Mouse (Mus musculus) gastrocnemius, adult 8-10 months (tissue): Measurements from ENCODE around the gene Pld3. TPM values are rescaled to one million over a fixed set of nuclear protein-coding genes. Genes with fewer than 3 reads are reported as not detected.

Source experiments
- DNase-seq, 2 experiments: peaks; one replicate each; pipeline ENCODE4 v3.0.0; 2022; ENCODE audit warnings: low spot score in 2 of 2
- total RNA-seq, 4 experiments: library from RNA; stranded (reverse); gene quantifications; 2 replicates each; pipeline ENCODE4 v1.2.4; 2022

Pld3 gene
- 10 to 100 TPM; 14.0 to 15.3 (median 14.9) TPM for total RNA-seq

- peak; percentile 93 to 97 for DNase-seq
These were observed at the start of gene Pld3, which contains the start of gene 2310022A10Rik for GRCm38 (mm10) chr7:27552931-27553513. Pld3 (minus strand) TSS chr7:27553218. 2310022A10Rik (plus strand) TSS chr7:27553233.

- DNase-seq: no peak
These were observed 49.1 kb upstream of the Pld3 start for GRCm38 (mm10) chr7:27602161-27602560.

- no peak for DNase-seq
These were observed 48.6 kb upstream of the Pld3 start for GRCm38 (mm10) chr7:27601628-27602027.

GRCm38 (mm10) chr7:27598053-27598452 is 45.0 kb upstream of the Pld3 start:
- DNase-seq: no peak

- peak in 1 of 2 experiments; percentile 40 for DNase-seq
These were observed 43.8 kb upstream of the Pld3 start for GRCm38 (mm10) chr7:27596586-27597503.

GRCm38 (mm10) chr7:27592934-27593645 is 40.1 kb upstream of the Pld3 start:
- no peak for DNase-seq

- DNase-seq: no peak
These were observed 39.4 kb upstream of the Pld3 start for GRCm38 (mm10) chr7:27592217-27592929.

GRCm38 (mm10) chr7:27591266-27592216 is 38.5 kb upstream of the Pld3 start, which contains the start of gene Akt2:
Akt2 (plus strand) TSS chr7:27591552.
- DNase-seq: peak; percentile 82 to 92

GRCm38 (mm10) chr7:27590566-27591213 is 37.7 kb upstream of the Pld3 start:
- no peak for DNase-seq

- no peak for DNase-seq
These were observed 37.1 kb upstream of the Pld3 start for GRCm38 (mm10) chr7:27590088-27590487.

- no peak for DNase-seq
These were observed 34.7 kb upstream of the Pld3 start for GRCm38 (mm10) chr7:27587741-27588140.

- DNase-seq: no peak
These were observed 33.8 kb upstream of the Pld3 start for GRCm38 (mm10) chr7:27586861-27587260.

GRCm38 (mm10) chr7:27580380-27581174 is 27.6 kb upstream of the Pld3 start:
- DNase-seq: no peak

- DNase-seq: no peak
These were observed 25.4 kb upstream of the Pld3 start for GRCm38 (mm10) chr7:27578465-27578864.

- no peak for DNase-seq
These were observed 24.6 kb upstream of the Pld3 start for GRCm38 (mm10) chr7:27577589-27577988.

GRCm38 (mm10) chr7:27576914-27577313 is 23.9 kb upstream of the Pld3 start:
- peak in 1 of 2 experiments; percentile 32 for DNase-seq

- no peak for DNase-seq
These were observed 21.3 kb upstream of the Pld3 start for GRCm38 (mm10) chr7:27574124-27574880.

GRCm38 (mm10) chr7:27572133-27572532 is 19.1 kb upstream of the Pld3 start:
- no peak for DNase-seq
